Mouse (Mus musculus) right cerebral cortex, postnatal 4 days (tissue): ENCODE data around the gene Pdss1.

Experiments
- DNase-seq: peaks from one replicate; pipeline ENCODE4 v3.0.0-alpha.2; 2022

Pdss1 gene

DNA sequence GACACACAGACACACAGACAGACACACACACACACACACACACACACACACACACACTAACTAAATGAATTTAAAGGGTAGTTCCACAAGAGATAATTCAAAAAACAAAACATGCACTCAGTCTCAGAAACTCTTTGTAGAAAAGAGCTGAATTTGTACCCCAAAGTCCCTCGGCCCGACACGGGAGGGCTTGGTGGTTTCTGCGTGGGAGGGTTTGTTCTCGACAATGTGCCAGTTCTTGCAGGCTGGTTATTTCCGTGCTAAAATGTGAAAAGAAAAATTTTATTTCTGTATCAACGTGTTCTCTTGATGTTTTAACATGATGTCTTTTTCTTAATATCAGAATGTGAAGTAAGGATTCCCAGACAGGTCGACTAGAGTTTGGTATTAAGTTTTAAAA, 66.9 kb downstream of the Pdss1 start:
- no peak for DNase-seq

DNA sequence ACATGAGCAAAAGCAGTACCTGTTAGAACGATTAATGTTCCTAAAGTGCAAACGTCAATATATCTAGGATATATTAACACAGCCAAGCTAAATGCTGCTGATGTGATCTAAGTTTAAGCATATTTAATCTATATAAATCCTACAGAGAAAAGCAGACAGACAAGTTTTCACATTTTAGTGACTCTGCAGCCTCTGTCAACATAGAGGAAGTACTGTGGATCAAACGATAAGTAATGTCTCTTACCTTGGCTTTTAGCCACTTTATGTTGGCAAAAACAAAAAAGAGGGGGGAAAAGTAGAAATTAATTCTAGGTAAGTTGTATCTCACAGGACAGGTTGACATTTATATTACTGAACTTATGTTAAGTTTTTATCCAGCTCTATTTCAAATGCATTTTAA, 67.6 kb downstream of the Pdss1 start:
- DNase-seq, result no peak

DNA sequence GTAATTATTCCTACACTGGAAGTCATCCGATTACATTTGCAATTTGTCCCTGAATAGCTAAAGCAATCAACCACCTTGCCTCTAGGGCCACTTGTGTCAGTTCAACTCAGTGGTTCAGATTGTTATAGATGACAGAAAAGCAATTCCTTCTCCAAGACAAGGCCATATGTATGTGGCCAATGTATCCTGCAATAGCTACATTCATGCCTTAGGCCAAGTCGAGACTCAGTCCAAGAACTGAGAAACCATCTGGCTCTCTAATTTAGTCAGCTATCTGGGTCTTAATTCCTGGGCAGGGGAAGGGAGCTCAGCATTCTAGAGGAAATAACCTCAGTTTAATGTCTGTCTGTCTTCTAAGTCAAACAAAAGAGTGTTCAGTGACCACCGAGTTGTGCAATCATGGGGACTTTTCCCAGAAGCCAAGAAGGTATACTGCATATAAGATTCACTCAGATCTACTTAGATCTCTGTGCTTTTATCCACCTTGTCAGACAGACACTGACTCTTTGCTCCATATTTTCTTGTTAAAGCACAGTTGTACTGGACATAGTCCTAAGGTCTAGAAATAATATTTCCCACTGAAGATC, 82.2 kb downstream of the Pdss1 start:
- no peak for DNase-seq

DNA sequence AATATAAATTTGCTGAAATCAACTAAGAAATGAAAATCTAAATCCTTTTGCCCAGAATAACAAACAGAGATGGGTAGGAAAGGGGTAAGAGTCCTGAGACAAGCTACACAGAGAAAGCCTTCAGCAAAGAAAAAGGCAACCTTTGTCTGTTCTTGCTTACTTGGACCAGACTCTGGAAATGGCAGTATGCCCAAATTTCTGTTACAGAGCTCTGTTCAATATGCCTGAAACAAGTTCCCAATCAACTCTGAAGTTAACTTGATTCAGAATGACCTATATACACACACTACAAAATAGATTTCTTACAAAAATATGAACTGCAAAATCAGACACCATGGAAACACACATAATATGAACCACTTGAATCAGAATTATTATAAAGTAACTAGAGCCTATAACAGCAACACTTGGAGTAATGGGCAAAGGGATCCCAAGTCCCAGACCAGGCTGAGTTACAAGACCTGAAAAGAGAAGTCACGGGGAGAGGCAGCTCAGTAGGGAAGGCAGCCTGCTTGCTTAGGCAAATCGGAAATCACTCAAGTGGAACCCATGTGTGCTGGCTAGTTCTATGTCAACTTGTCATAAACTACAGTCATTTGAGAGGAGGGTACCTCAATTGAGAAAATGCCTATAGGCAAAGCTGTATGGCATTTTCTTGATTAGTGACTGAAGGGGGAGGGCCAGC, 90.8 kb downstream of the Pdss1 start:
- DNase-seq, result no peak
